Mouse (Mus musculus) stomach, embryonic 16.5 days (tissue): Measurements from ENCODE around the gene Pld2. TPM values are rescaled to one million over a fixed set of nuclear protein-coding genes. Genes with fewer than 3 reads are reported as not detected.

Experiments used
- ATAC-seq: fragments of 200-750 bp; cut with Nextera tagmentation; 2 replicates; pipeline ENCODE4 v1.8.0; 2017; ENCODE audit warnings: moderate number of reproducible peaks, moderate TSS enrichment; ENCODE audit not compliant: insufficient read depth, low FRiP score
- H3K27ac ChIP-seq: fragments of 300-500 bp; sonication (generic); 2 replicates; pipeline ENCODE4 v1.5.1; 2014; ENCODE audit warnings: low read length
- H3K27me3 ChIP-seq: fragments of 300-500 bp; sonication (generic); 2 replicates; pipeline ENCODE4 v1.6.1; 2014; ENCODE audit warnings: low read length, control low read depth, mixed read lengths; ENCODE audit not compliant: control insufficient read depth, insufficient read depth
- H3K36me3 ChIP-seq: fragments of 300-500 bp; sonication (generic); 2 replicates; pipeline ENCODE4 v1.6.1; 2014; ENCODE audit warnings: low read length; ENCODE audit not compliant: control insufficient read depth, insufficient read depth
- H3K4me1 ChIP-seq: fragments of 300-500 bp; sonication (generic); 2 replicates; pipeline ENCODE4 v1.6.1; 2014; ENCODE audit warnings: low read length, control low read depth, mixed read lengths; ENCODE audit not compliant: control insufficient read depth, insufficient read depth
- H3K4me2 ChIP-seq: fragments of 300-500 bp; sonication (generic); 2 replicates; pipeline ENCODE4 v1.6.1; 2014; ENCODE audit warnings: low read depth, low read length, mixed read lengths
- H3K4me3 ChIP-seq: fragments of 300-500 bp; sonication (generic); replicated peaks from 2 replicates; pipeline ENCODE4 v1.5.1; 2014; ENCODE audit warnings: mild to moderate bottlenecking, low read length
- H3K9ac ChIP-seq: fragments of 300-500 bp; sonication (generic); 2 replicates; pipeline ENCODE4 v1.6.1; 2014; ENCODE audit warnings: low read length
- H3K9me3 ChIP-seq: fragments of 300-500 bp; sonication (generic); replicated peaks from 2 replicates; pipeline ENCODE4 v1.6.1; 2016; ENCODE audit warnings: low read length, control low read depth; ENCODE audit not compliant: control insufficient read depth
- WGBS: fragments of 180-500 bp; shearing (Covaris S2); extraction: QIAGEN DNeasy Blood & Tissue Kit; methylation state at CpG from one replicate; pipeline ENCODE4 v1.1.7; 2014; 5-methylcytosine and 5-hydroxymethylcytosine counted together
- polyA plus RNA-seq: library from polyadenylated mRNA; unstranded; fragments of >200 nt; fragmentation: Nextera tagmentation; extraction: Ambion mirVana; gene quantifications from 2 replicates; pipeline ENCODE4 v1.2.1, GENCODE M21; 2015

Pld2 gene
- 17.8 and 21.5 TPM in 2 replicates for polyA plus RNA-seq

DNA sequence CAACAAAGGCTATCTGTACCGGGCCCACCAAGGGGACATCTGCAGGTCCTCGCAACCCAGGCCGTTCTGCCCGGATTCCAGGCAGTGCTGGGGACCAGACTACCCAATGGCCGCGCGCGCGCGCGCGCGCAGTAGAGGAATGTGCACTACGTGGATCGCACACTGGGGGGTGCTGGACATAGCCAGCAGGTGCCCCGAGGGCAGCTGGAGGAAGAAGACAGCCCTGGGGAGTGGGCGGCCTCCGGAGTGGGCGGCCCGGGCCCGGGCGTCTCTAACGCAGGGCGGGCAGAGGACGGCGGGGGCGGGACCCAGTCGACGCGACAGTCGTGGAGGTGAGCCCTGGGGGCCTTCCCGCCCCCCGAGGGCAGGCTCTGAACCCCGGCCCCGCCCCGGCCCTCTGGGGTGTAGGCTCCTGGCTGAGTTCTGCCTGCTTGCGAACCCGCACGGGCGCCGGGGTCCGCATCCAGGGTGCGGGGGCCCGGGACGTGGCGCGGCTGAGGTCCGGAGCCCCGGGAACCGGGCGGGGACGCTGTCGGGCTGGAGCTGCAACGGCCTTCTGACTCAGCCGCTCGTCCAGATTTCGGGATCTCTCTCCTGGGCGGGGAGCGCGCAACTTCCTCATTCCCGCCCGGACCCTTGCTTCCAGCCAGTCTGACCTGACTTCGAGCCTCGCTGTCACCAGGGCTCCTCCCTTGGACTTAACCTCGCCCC, at the start of gene Pld2:
Gene Pld2, plus strand, starts transcription at position 188 of the 711 bp plus-strand sequence.
- Histone ChIP-seq H3K4me3 (peak within 1 kb of the TSS; percentile 54), H3K4me2 (peak within 1 kb of the TSS; percentile 82), H3K4me1 (peaks cover 7% of the 10 kb centered on the region), H3K36me3 (no peaks in the 10 kb centered on the region), H3K9me3 (no peaks in the 10 kb centered on the region), H3K27me3 (no peaks in the 10 kb centered on the region), H3K9ac (peak within 1 kb of the TSS; percentile 78), H3K27ac (peak within 1 kb of the TSS; percentile 71)
- under 1% methylated on average over 63 of the region's 65 CpGs for WGBS
- peak; percentile 98 for ATAC-seq

DNA sequence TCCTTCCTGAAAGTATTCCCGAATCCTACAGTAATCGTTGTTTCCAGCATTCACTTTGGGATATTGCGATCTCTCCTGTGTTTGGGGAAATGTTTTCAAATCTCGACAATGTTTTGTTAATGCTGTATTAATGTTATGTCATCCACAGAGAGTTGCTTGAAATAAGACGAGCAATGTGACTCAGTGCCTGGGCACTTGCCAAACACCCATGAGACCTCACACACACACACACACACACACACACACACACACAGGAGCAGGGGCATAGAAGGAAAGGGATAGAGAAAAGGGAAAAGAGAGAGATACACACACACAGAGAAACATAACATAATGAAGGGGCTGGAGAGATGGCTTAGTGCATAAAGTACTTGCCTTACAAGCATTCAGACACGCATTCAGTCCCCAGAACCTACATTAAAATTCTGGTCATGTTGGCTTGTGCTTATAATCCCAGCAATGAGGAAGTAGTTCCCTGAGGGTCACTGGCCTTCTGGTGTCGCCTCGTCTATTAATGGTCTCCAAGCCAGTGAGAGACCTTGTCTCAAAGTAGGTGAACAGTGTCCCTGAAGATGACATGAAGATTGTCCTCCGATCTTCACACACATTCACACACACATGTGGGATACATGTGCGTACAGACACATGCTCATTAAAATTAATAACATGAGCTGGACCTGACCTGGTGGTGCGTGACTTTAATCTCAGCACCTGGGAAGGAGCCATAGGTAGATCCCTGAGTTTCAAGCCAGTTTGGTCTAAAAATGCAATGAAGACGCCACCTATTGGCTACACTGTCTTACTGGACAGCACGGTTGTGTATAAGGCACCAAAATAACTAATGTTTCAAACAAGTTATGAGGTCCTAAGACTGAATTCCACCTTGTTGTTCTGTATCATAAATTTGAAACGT, 40.0 kb upstream of the Pld2 start:
- no peak overlapping the region for H3K4me2 ChIP-seq
- H3K9ac ChIP-seq: no peak overlapping the region
- H3K27me3 ChIP-seq: no peaks in the 10 kb centered on the region
- H3K9me3 ChIP-seq: no peaks in the 10 kb centered on the region
- peak overlapping the region; percentile 38; the same call in 1 of the 2 replicates for H3K27ac ChIP-seq
- H3K4me3 ChIP-seq: no peak overlapping the region
- no peaks in the 10 kb centered on the region for H3K4me1 ChIP-seq
- peak; percentile 44; the same call in 1 of the 2 replicates for ATAC-seq
- no peaks in the 10 kb centered on the region for H3K36me3 ChIP-seq
- WGBS: 63% methylated on average over 14 of the region's 14 CpGs

GRCm38 (mm10) chr11:70500476-70500812, 39.4 kb upstream of the Pld2 start:
- 57% methylated on average over 1 of the region's 1 CpGs for WGBS
- Histone ChIP-seq H3K36me3 (no peaks in the 10 kb centered on the region), H3K27ac (no peak overlapping the region), H3K4me1 (no peaks in the 10 kb centered on the region), H3K4me2 (no peak overlapping the region), H3K4me3 (no peak overlapping the region), H3K9ac (no peak overlapping the region), H3K27me3 (no peaks in the 10 kb centered on the region), H3K9me3 (no peaks in the 10 kb centered on the region)
- peak; percentile 53; the same call in 1 of the 2 replicates for ATAC-seq

DNA sequence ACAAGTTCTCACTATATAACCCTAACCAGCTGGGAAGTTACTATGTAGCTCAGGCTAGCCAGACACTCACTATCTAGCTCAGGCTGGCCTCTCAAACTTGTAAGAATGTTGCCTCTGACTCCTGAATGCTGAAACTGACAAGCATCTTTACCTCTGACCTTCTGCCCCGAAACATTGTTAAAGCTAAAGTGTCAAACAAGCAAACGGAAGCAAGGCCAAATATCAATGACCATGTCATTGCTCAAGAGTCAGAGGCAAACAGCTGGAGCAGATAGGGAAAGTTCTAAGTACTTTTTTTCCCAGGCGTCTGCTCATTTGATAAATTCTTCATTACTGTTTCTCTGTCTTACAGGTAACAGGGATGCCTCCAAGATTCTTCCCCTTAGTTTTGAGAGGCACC, 37.8 kb upstream of the Pld2 start:
- Histone ChIP-seq H3K27ac (no peak overlapping the region), H3K36me3 (no peaks in the 10 kb centered on the region), H3K9ac (no peak overlapping the region), H3K4me3 (no peak overlapping the region), H3K9me3 (no peaks in the 10 kb centered on the region), H3K4me1 (no peaks in the 10 kb centered on the region), H3K27me3 (no peaks in the 10 kb centered on the region), H3K4me2 (no peak overlapping the region)
- ATAC-seq: no peak
- WGBS: 41% methylated on average over 3 of the region's 3 CpGs

GRCm38 (mm10) chr11:70504970-70505369, 34.9 kb upstream of the Pld2 start, which contains the start of gene Tm4sf5:
Tm4sf5 (plus strand) TSS chr11:70505244.
- peak within 1 kb of the TSS; percentile 30 for H3K4me3 ChIP-seq
- no peaks in the 10 kb centered on the region for H3K9me3 ChIP-seq
- peaks cover 3% of the 10 kb centered on the region; the same call in 1 of the 2 replicates for H3K4me1 ChIP-seq
- 56% methylated on average over 9 of the region's 9 CpGs for WGBS
- H3K27ac ChIP-seq: peak within 1 kb of the TSS; percentile 80
- H3K36me3 ChIP-seq: no peaks in the 10 kb centered on the region
- peak; percentile 73 for ATAC-seq
- no peaks in the 10 kb centered on the region for H3K27me3 ChIP-seq
- peak within 1 kb of the TSS; percentile 35 for H3K9ac ChIP-seq
- peak within 1 kb of the TSS; percentile 38 for H3K4me2 ChIP-seq

DNA sequence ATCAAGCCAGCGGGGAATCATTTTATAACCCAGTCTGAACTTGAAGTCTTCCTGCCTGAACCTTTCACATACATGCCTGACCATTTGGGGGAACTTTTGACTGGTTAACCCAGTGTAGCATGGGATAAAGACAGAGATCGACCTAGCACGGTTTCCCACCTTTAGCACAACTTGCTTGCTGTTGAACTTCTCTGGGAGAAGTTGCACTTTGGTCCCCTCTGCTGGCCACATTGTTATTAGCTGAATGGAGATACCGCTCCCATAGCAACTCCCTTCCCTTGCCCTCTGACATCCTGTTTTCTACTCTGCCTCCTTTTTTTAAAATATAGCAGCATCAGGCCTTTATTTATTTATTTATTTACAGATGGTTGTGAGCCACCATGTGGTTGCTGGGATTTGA, 33.5 kb upstream of the Pld2 start:
- 22% methylated on average over 4 of the region's 4 CpGs for WGBS
- no peak for ATAC-seq
- no peak overlapping the region for H3K4me3 ChIP-seq

DNA sequence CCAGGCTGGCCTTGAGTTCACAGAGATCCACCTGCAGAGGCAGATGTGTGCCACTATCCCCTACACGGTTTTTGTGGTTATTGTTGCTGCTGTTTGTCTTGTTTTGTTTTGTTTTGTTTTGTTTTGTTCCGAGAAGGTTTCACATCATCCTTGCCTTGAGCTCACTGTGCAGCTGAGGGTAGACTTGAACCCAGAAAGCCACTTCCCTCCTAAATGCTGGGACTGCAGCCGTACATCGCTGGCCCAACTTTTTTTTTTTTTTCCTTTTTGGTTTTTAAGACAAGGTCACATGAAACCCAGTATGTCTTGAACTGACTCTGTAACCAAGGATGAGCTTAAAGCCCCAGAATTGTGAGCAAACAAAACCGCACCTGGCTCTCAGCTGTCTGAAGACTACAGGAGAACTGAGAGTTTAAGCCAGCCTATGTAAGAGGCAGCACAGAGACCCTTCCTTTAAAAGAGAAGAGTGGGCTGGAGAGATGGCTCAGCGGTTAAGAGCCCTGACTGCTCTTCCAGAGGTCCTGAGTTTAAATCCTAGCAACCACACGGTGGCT, 32.8 kb upstream of the Pld2 start:
- H3K4me1 ChIP-seq: peaks cover 4% of the 10 kb centered on the region; the same call in 1 of the 2 replicates
- H3K36me3 ChIP-seq: no peaks in the 10 kb centered on the region
- H3K27ac ChIP-seq: no peak overlapping the region
- H3K9me3 ChIP-seq: no peaks in the 10 kb centered on the region
- H3K27me3 ChIP-seq: no peaks in the 10 kb centered on the region
- H3K4me3 ChIP-seq: no peak overlapping the region
- H3K9ac ChIP-seq: no peak overlapping the region
- 73% methylated on average over 7 of the region's 7 CpGs for WGBS
- no peak for ATAC-seq
- H3K4me2 ChIP-seq: no peak overlapping the region

More for the DNA sequence above, 33.5 kb upstream of the Pld2 start:
- Histone ChIP-seq H3K27ac (no peak overlapping the region), H3K36me3 (no peaks in the 10 kb centered on the region), H3K9ac (no peak overlapping the region), H3K9me3 (no peaks in the 10 kb centered on the region), H3K4me1 (peaks cover 4% of the 10 kb centered on the region; the same call in 1 of the 2 replicates), H3K27me3 (no peaks in the 10 kb centered on the region), H3K4me2 (peak overlapping the region; percentile 26; the same call in 1 of the 2 replicates)

GRCm38 (mm10) chr11:70509753-70510564, 29.9 kb upstream of the Pld2 start:
- H3K4me3 ChIP-seq: no peak overlapping the region
- H3K27ac ChIP-seq: no peak overlapping the region
- H3K4me2 ChIP-seq: peak overlapping the region; percentile 35
- H3K27me3 ChIP-seq: no peaks in the 10 kb centered on the region
- 9% methylated on average over 19 of the region's 19 CpGs for WGBS
- no peak for ATAC-seq
- H3K9me3 ChIP-seq: no peaks in the 10 kb centered on the region
- H3K4me1 ChIP-seq: peaks cover 4% of the 10 kb centered on the region; the same call in 1 of the 2 replicates
- H3K9ac ChIP-seq: no peak overlapping the region; the same call in 1 of the 2 replicates
- no peaks in the 10 kb centered on the region for H3K36me3 ChIP-seq
